Mouse (Mus musculus): ENCODE data around the gene Unc5c.

DNA sequence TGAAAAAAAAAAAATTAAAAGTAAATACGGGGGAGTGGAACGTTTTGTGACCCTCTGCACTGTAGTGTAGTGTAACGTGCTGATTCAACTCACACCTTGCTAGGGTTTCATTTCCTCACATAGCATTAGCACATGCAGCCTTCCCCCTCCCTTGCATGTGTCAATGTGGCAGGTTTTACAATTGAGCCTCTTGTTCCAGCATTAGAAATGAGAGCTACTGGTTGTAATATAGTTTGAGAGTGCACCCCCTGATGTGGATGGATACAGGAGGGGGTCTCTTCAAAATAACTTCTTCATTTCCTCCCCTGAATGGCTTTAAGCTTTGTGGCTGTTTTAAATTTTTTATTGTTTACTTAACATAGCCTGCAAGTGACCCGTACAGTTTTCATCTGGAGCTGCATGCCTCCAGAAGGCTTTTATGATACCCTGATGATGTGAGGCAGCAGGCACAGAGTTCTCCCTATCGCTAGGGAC lies 82.4 kb downstream of the Unc5c start:
- no peak for TF ChIP-seq CTCF (IDR thresholded peaks at IDR 0.05; ENCODE audit: extremely low read depth, insufficient read length, insufficient replicate concordance, low read depth, low read length)
- TF ChIP-seq POLR2A (IDR thresholded peaks at IDR 0.05; ENCODE audit: low read depth, low read length), result no peak

All from small intestine, adult 2 months (tissue).